Mouse (Mus musculus) heart, adult 2 months (tissue): ENCODE data around the gene Vps36. TPM values are rescaled to one million over a fixed set of nuclear protein-coding genes. Genes with fewer than 3 reads are reported as not detected.

Experiments used
- DNase-seq, 2 experiments: peaks; one replicate each; pipeline ENCODE4 v3.0.0; 2021
- H3K27ac ChIP-seq: fragments of 200-600 bp; 2 replicates; pipeline ENCODE4 v1.8.1; 2022
- H3K27me3 ChIP-seq: fragments of 200-500 bp; 2 replicates; pipeline ENCODE4 v1.6.1; 2012; ENCODE audit warnings: mild to moderate bottlenecking, low read length, inconsistent platforms, mixed read lengths; ENCODE audit not compliant: control insufficient read depth, insufficient read depth
- H3K36me3 ChIP-seq: fragments of 200-500 bp; 2 replicates; pipeline ENCODE4 v1.6.1; 2012; ENCODE audit warnings: low read length, inconsistent platforms; ENCODE audit not compliant: control insufficient read depth, insufficient read depth
- H3K4me1 ChIP-seq: fragments of 200-500 bp; 2 replicates; pipeline ENCODE4 v1.6.1; 2011; ENCODE audit warnings: low read length; ENCODE audit not compliant: control insufficient read depth, insufficient read depth
- H3K4me3 ChIP-seq: fragments of 200-600 bp; 2 replicates; pipeline ENCODE4 v1.8.1; 2022
- H3K79me2 ChIP-seq: fragments of 200-500 bp; replicated peaks from 2 replicates; pipeline ENCODE4 v1.6.1; 2012; ENCODE audit warnings: mild to moderate bottlenecking, inconsistent platforms, low read length, moderate library complexity, mixed read lengths; ENCODE audit not compliant: control insufficient read depth, insufficient read depth
- H3K9ac ChIP-seq: fragments of 200-500 bp; 2 replicates; pipeline ENCODE4 v1.6.1; 2012; ENCODE audit warnings: low read depth, mild to moderate bottlenecking, control low read depth, inconsistent platforms, low read length, mixed read lengths
- CTCF ChIP-seq: fragments of 200-600 bp; IDR thresholded peaks from 2 replicates; pipeline ENCODE4 v1.8.1; 2022; ENCODE audit warnings: antibody characterized with exemption, mild to moderate bottlenecking, moderate library complexity
- EP300 ChIP-seq: fragments of 200-500 bp; IDR thresholded peaks from 2 replicates; pipeline ENCODE4 v1.6.1; 2011; ENCODE audit warnings: low read depth, low read length, control low read depth; ENCODE audit not compliant: insufficient read depth
- POLR2A ChIP-seq: fragments of 200-500 bp; IDR thresholded peaks from 2 replicates; pipeline ENCODE4 v1.6.1; 2011; ENCODE audit warnings: mild to moderate bottlenecking, low read depth, low read length, control low read depth; ENCODE audit not compliant: insufficient read depth
- WGBS: fragments of 180-500 bp; shearing (Covaris S2); methylation state at CpG from one replicate; pipeline ENCODE4 v1.1.7; 2018; 5-methylcytosine and 5-hydroxymethylcytosine counted together
- intact Hi-C: fragments of 180-260 bp; cut with DNase I; formaldehyde crosslinking; loops from one replicate; pipeline ENCODE4 v1.15.1; 2025
- polyA plus RNA-seq: library from polyadenylated mRNA; depleted of rRNA; stranded (reverse); fragments of >200 nt; gene quantifications from 2 replicates; pipeline ENCODE4 v1.2.3, GENCODE M21; 2012
- total RNA-seq, 2 experiments: library from RNA; stranded (reverse); gene quantifications; 2 replicates each; pipeline ENCODE4 v1.2.3; 2021

Vps36 gene
- total and polyA plus RNA-seq, 3 experiments: 9.9 to 27.0 (median 25.2) TPM

DNA sequence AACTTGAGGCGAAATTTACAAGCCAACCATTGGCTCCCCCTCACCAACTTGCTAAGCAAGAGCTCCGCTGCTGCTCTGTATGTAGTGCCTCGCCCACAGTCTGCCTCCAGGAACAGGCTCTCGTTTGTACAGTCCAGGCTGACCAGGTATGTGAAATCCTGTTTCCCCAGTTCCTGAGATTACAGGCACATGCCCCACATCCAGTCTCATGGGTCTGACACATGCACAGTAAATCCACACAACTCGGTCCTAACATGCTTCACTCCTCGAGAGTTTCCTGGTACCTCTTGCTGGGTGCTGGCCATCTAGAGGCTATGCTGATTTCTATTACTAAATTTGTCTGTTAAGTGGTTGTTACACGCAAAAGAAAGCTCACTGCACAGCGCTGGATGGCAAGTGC, 33.8 kb downstream of the Vps36 start:
- Histone ChIP-seq H3K9ac (no peak overlapping the region), H3K79me2 (no peaks in the 10 kb centered on the region), H3K27ac (peak overlapping the region; percentile 84), H3K4me1 (peaks cover 4% of the 10 kb centered on the region), H3K36me3 (peaks cover 8% of the 10 kb centered on the region; the same call in 1 of the 2 replicates), H3K27me3 (no peaks in the 10 kb centered on the region), H3K4me3 (no peak overlapping the region)
- no peak for DNase-seq
- 49% methylated on average over 8 of the region's 8 CpGs for WGBS
- no peak for TF ChIP-seq EP300
- TF ChIP-seq CTCF: no peak
- no peak for TF ChIP-seq POLR2A
- intact Hi-C loops: no loop called here

DNA sequence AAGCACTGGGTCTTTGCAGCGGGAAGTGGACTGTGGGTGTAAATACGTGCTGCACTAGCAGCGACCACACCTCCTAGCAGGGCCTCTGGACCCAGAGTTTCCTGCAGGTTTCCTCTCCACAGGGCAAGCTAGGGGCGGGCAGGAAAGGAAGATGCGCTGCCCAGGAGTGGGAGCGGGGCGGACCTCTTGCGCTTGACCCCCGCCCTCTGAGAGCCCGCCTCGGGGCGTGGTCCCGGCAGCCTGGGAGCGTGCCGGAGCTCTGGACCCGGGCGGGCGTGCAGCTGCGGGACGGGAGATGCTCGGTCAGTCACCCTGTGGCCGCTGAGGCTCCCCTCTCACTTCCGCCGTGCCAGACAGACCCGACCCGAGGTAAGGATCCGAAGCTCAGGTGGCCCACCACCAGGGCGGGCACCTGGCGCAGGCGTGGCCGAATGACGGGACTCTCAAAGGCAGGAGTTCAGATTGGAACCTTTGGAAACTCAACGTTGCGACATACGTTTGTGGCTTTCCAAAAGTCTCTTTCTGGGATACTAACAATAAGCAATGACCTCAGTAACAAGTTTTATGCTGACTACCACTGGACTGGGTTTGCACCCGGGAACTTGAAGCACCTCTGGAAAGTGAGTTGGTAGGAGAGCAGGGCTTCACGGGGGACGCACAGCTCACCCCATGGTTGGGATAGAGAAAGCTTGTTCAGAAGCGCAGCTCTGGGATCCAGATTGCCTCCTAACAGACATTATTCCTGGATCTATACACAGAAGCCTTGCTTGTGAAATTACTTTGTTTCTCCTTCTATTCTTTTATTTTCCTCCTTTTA, 34.7 kb downstream of the Vps36 start, which contains the start of gene Thsd1:
Thsd1 (plus strand) TSS at position 253 of the 817 bp plus-strand sequence.
- DNase-seq: peak; percentile 83 to 87
- no peaks in the 10 kb centered on the region; the same call in 1 of the 2 replicates for H3K79me2 ChIP-seq
- WGBS: 2% methylated on average over 39 of the region's 39 CpGs
- H3K36me3 ChIP-seq: peaks cover 9% of the 10 kb centered on the region; the same call in 1 of the 2 replicates
- TF ChIP-seq EP300: peak; percentile 59
- TF ChIP-seq POLR2A: peak; percentile 61
- TF ChIP-seq CTCF: no peak
- H3K27me3 ChIP-seq: no peaks in the 10 kb centered on the region
- H3K4me1 ChIP-seq: peaks cover 4% of the 10 kb centered on the region
- peak within 1 kb of the TSS; percentile 84 for H3K27ac ChIP-seq
- H3K9ac ChIP-seq: peak within 1 kb of the TSS; percentile 60
- peak within 1 kb of the TSS; percentile 36 for H3K4me3 ChIP-seq
- intact Hi-C loops: no loop called here

DNA sequence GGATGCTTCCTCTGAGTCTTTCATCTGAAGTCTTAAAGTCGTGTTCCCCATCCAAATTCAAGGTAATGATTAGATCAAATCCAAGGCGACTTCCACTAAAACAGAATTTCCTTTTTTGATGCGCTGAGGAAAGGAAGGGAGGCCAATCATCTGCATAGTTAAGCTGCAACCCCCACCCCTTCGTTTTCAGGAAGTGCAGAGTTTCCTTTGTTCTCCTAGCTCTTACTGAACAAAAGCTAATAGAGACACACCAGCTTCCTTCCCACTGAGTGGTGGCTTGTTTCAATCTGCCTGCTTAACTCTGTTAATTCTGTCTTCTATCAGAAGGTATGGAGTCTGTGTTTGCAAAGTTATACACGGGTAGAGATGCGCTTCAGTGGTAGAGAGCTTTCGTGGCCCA, 36.0 kb downstream of the Vps36 start:
- Histone ChIP-seq H3K9ac (no peak overlapping the region; the same call in 1 of the 2 replicates), H3K27me3 (no peaks in the 10 kb centered on the region), H3K27ac (peak overlapping the region; percentile 84), H3K4me1 (peaks cover 4% of the 10 kb centered on the region), H3K4me3 (peak overlapping the region; percentile 36), H3K36me3 (peaks cover 9% of the 10 kb centered on the region; the same call in 1 of the 2 replicates), H3K79me2 (no peaks in the 10 kb centered on the region; the same call in 1 of the 2 replicates)
- DNase-seq: peak in 1 of 2 experiments; percentile 25
- no peak for TF ChIP-seq CTCF
- TF ChIP-seq POLR2A: peak; percentile 69; the same call in 1 of the 2 replicates
- WGBS: 26% methylated on average over 7 of the region's 7 CpGs
- intact Hi-C loops: loop anchor here (1.0 to 2.0 kb wide), 3 partner anchors 20 to 35 kb away; no protein-coding TSS in a partner anchor

DNA sequence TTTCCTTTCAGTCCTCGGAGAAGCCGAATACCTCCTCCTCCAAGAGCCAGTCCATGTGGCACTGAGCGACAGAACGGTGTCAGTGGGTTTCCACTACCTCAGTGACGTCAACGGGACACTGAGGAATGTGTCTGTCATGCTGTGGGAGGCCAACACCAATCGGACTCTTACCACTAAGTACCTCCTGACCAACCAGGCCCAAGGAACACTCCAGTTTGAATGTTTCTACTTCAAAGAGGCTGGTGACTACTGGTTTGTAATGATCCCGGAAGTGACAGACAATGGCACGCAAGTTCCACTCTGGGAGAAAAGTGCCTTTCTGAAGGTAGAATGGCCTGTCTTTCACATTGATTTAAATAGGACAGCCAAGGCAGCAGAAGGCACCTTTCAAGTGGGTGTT, 50.4 kb downstream of the Vps36 start:
- Histone ChIP-seq H3K27me3 (no peaks in the 10 kb centered on the region), H3K27ac (no peak overlapping the region), H3K4me3 (no peak overlapping the region), H3K9ac (no peak overlapping the region), H3K36me3 (peaks cover 7% of the 10 kb centered on the region), H3K4me1 (peaks cover 2% of the 10 kb centered on the region; the same call in 1 of the 2 replicates), H3K79me2 (no peaks in the 10 kb centered on the region)
- no peak for DNase-seq
- intact Hi-C loops: no loop called here
- 81% methylated on average over 9 of the region's 9 CpGs for WGBS
- TF ChIP-seq CTCF: no peak
- TF ChIP-seq POLR2A: no peak

DNA sequence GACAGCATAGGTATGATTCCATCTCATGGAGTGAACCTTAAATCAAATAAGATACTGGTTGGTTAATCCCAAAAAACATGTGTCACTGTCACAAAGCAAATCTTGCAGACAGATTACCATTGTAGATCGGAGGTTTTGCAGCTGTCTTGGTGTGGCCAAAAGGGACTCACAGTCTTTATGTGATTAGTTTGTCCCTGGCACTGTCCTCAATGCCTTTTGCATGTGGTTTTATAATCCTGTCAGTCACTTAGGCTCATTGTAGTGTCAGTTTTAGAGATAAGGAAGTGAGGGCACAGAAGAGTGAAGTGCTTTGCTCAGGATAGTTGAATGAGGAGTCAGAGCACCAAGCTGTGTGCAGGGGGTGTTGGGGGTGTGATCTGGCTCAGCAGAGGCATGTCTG, 53.1 kb downstream of the Vps36 start:
- Histone ChIP-seq H3K4me3 (no peak overlapping the region), H3K9ac (no peak overlapping the region), H3K36me3 (peaks cover 8% of the 10 kb centered on the region), H3K79me2 (no peaks in the 10 kb centered on the region), H3K27ac (no peak overlapping the region), H3K4me1 (peaks cover 2% of the 10 kb centered on the region; the same call in 1 of the 2 replicates), H3K27me3 (no peaks in the 10 kb centered on the region)
- TF ChIP-seq POLR2A: no peak
- no peak for TF ChIP-seq EP300
- no peak for TF ChIP-seq CTCF
- 60% methylated on average over 1 of the region's 1 CpGs for WGBS
- intact Hi-C loops: no loop called here
- no peak for DNase-seq

DNA sequence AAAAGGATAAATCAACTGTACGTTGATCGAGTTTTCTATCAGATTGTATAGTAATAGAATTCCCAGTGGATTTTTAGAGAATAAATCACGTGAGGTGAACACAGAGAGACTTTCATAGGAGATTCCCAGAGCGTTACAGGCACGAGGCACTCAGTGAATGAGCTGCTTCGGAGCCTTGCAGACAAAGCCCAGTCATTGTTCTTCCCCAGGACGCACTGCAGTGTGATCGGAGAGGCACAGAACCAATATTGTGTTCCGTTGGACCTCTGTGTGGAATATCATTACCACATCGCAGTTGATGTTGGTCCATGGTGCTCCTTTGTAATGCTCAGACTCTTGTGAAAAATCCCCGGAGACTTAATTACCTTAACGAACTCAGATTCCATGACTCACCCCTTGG, 55.3 kb downstream of the Vps36 start:
- H3K4me1 ChIP-seq: peaks cover 2% of the 10 kb centered on the region; the same call in 1 of the 2 replicates
- DNase-seq: no peak
- H3K27ac ChIP-seq: no peak overlapping the region
- TF ChIP-seq CTCF: no peak
- TF ChIP-seq EP300: no peak
- TF ChIP-seq POLR2A: no peak
- WGBS: 82% methylated on average over 12 of the region's 12 CpGs
- H3K27me3 ChIP-seq: no peaks in the 10 kb centered on the region
- no peak overlapping the region for H3K4me3 ChIP-seq
- H3K9ac ChIP-seq: no peak overlapping the region
- no peaks in the 10 kb centered on the region for H3K79me2 ChIP-seq
- H3K36me3 ChIP-seq: peaks cover 6% of the 10 kb centered on the region
- intact Hi-C loops: no loop called here
